Mouse (Mus musculus) lung, adult 2 months (tissue): Measurements from ENCODE around the gene Sorbs2.

ENCODE experiments used
- CTCF ChIP-seq: fragments of 200-500 bp; IDR thresholded peaks from 2 replicates; pipeline ENCODE4 v1.5.1; 2011; ENCODE audit warnings: mild to moderate bottlenecking, low read length, control low read depth; ENCODE audit not compliant: insufficient read depth
- POLR2A ChIP-seq: fragments of 200-500 bp; IDR thresholded peaks from 2 replicates; pipeline ENCODE4 v1.6.1; 2011; ENCODE audit warnings: low read depth, mild to moderate bottlenecking, control low read depth, low read length, borderline replicate concordance; ENCODE audit errors: extremely low read depth

GRCm38 (mm10) chr8:45580544-45580866, 72.9 kb downstream of the Sorbs2 start:
- no peak for TF ChIP-seq CTCF
- TF ChIP-seq POLR2A: no peak
